Mouse (Mus musculus): ENCODE measurements around the gene Pum1. TPM values are rescaled to one million over a fixed set of nuclear protein-coding genes. Genes with fewer than 3 reads are reported as not detected.

Pum1 gene
- polyA plus RNA-seq, 1 experiment from 2014 or later, result 120 TPM

Other genes starting within 250 kb of the Pum1 start
- gene Nkain1, start 89.1 kb upstream of the Pum1 start, polyA plus RNA-seq (2015; fragmentation: Nextera tagmentation; extraction: Ambion mirVana), result 8.5 and 14.3 TPM in 2 replicates
- gene Sdc3, start 129.2 kb downstream of the Pum1 start, polyA plus RNA-seq (2015; fragmentation: Nextera tagmentation; extraction: Ambion mirVana), result 72.3 and 72.9 TPM in 2 replicates
- gene Laptm5, start 249.8 kb downstream of the Pum1 start, polyA plus RNA-seq (2015; fragmentation: Nextera tagmentation; extraction: Ambion mirVana), result 21.8 and 23.7 TPM in 2 replicates

All from midbrain, embryonic 13.5 days (tissue).